Mouse (Mus musculus): ENCODE data around the gene Fam178b.

DNA sequence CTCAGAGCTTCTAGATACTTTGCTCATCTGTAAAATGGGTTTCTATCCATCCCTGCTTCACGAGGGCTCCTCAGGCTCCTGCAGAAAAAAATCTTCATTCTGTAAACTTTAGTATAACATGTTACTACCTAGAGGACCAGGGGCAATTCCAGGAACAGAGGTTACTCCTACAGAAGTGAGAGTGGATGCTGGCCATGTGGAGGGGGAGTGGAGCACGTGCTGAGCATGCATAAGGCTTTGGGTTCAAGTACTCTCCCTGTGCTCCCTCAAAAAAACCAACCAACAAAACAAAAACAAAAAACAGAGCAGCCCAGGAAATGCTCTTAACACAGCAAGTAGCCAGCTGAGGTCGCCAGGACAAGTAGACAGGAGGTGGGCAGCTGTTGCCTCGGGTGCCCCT lies 119.4 kb downstream of the Fam178b start:
- TF ChIP-seq CTCF (IDR thresholded peaks at IDR 0.05; ENCODE audit: insufficient read depth, low read length) (no peak), POLR2A (IDR thresholded peaks at IDR 0.05; ENCODE audit: borderline replicate concordance, extremely low read depth, low read depth, low read length) (no peak)
